Mouse (Mus musculus) induced T-regulatory cell, adult 2 months (primary cell): ENCODE measurements around the gene Hist2h2ac.
"Not testable (repeated sequence)": the region's sequence is repeated elsewhere in the genome, so short reads cannot be mapped to it uniquely, and the experiment has no call there.

Source experiments
- DNase-seq: peaks from one replicate; pipeline ENCODE4 v3.0.0-alpha.2; 2012; ENCODE audit warnings: low read depth

Gene Hist2h2ac

GRCm38 (mm10) chr3:96181510-96182381 is 38.9 kb downstream of the Hist2h2ac start:
- no peak for DNase-seq

- DNase-seq: peak; percentile 72
Observed at GRCm38 (mm10) chr3:96180727-96181477, 39.8 kb downstream of the Hist2h2ac start, which contains the start of gene Sv2a. Gene Sv2a (plus strand): TSS chr3:96181151.

- DNase-seq: no peak
Observed at GRCm38 (mm10) chr3:96179531-96179930, 41.1 kb downstream of the Hist2h2ac start.

- DNase-seq: no peak
Observed at GRCm38 (mm10) chr3:96178902-96179301, 41.8 kb downstream of the Hist2h2ac start.

GRCm38 (mm10) chr3:96178427-96178826 is 42.3 kb downstream of the Hist2h2ac start:
- no peak for DNase-seq

GRCm38 (mm10) chr3:96175251-96175650 is 45.4 kb downstream of the Hist2h2ac start:
- DNase-seq: no peak

GRCm38 (mm10) chr3:96174042-96174441 is 46.6 kb downstream of the Hist2h2ac start:
- not testable (repeated sequence) for DNase-seq

GRCm38 (mm10) chr3:96173185-96173584 is 47.5 kb downstream of the Hist2h2ac start:
- no peak for DNase-seq

GRCm38 (mm10) chr3:96172197-96173178 is 48.2 kb downstream of the Hist2h2ac start, which contains the start of gene Sf3b4:
Gene Sf3b4 (plus strand): TSS chr3:96172332.
- DNase-seq: peak; percentile 97

- DNase-seq: no peak
Observed at GRCm38 (mm10) chr3:96171583-96172196, 49.0 kb downstream of the Hist2h2ac start.

- peak; percentile 49 for DNase-seq
Observed at GRCm38 (mm10) chr3:96170976-96171545, 49.6 kb downstream of the Hist2h2ac start.
